Mouse (Mus musculus) kidney, adult 2 months (tissue): ENCODE measurements around the gene Naa60. TPM values are rescaled to one million over a fixed set of nuclear protein-coding genes. Genes with fewer than 3 reads are reported as not detected.

Experiments used
- DNase-seq: peaks from one replicate; pipeline ENCODE4 v3.0.0; 2021
- H3K27ac ChIP-seq: fragments of 200-500 bp; 2 replicates; pipeline ENCODE4 v1.5.1; 2012; ENCODE audit warnings: low read depth, low read length, control low read depth, inconsistent platforms; ENCODE audit not compliant: insufficient read depth
- H3K27me3 ChIP-seq: fragments of 200-500 bp; replicated peaks from 2 replicates; pipeline ENCODE4 v1.6.1; 2012; ENCODE audit warnings: mild to moderate bottlenecking, moderate library complexity, low read length, inconsistent platforms; ENCODE audit not compliant: control insufficient read depth, insufficient read depth
- H3K36me3 ChIP-seq: fragments of 200-500 bp; 2 replicates; pipeline ENCODE4 v1.6.1; 2012; ENCODE audit warnings: mild to moderate bottlenecking, moderate library complexity, low read length, inconsistent platforms; ENCODE audit not compliant: control insufficient read depth, insufficient read depth
- H3K4me1 ChIP-seq: fragments of 200-500 bp; 2 replicates; pipeline ENCODE4 v1.6.1; 2011; ENCODE audit warnings: low read length; ENCODE audit not compliant: control insufficient read depth, insufficient read depth
- H3K4me3 ChIP-seq: fragments of 200-500 bp; 2 replicates; pipeline ENCODE4 v1.5.1; 2011; ENCODE audit warnings: mild to moderate bottlenecking, low read depth, low read length, control low read depth; ENCODE audit not compliant: insufficient read depth
- CTCF ChIP-seq: fragments of 200-500 bp; conservative IDR thresholded peaks from 2 replicates; pipeline ENCODE4 v1.5.1; 2011; ENCODE audit warnings: low read depth, mild to moderate bottlenecking, control low read depth, low read length, moderate library complexity, mixed read lengths; ENCODE audit not compliant: insufficient read depth, insufficient read length
- POLR2A ChIP-seq: fragments of 200-500 bp; IDR thresholded peaks from one replicate; pipeline ENCODE4 v1.6.1; 2011; ENCODE audit warnings: low read depth, low read length, control low read depth
- WGBS: fragments of 180-500 bp; shearing (Covaris S2); methylation state at CpG from one replicate; pipeline ENCODE4 v1.1.7; 2018; 5-methylcytosine and 5-hydroxymethylcytosine counted together
- polyA plus RNA-seq: library from polyadenylated mRNA; depleted of rRNA; stranded (reverse); fragments of >200 nt; gene quantifications from 2 replicates; pipeline ENCODE4 v1.2.3, GENCODE M21; 2012; rRNA removed

Gene Naa60
- polyA plus RNA-seq, 1 experiment: 69.8 TPM

DNA sequence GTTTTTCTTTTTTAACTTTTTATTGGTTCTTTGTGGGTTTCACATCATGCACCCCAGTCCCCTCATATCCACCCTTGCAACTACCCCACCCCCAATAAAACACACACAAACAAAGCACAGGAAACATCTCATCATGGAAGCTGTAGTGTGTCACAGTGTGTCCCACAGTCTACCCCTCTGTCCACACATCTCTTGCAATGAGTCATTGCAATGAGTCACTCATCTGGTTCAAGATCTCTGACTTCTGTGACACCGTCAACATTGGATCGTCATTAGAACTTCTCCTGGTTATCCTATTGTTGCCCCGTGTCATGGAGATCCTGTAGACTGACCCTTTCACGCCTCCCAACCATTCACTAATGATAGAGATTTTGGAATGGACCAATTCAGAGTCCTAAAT, 62.5 kb downstream of the Naa60 start:
- 85% methylated on average over 4 of the region's 4 CpGs for WGBS
- Histone ChIP-seq H3K36me3 (peaks cover 1% of the 10 kb centered on the region), H3K27me3 (no peaks in the 10 kb centered on the region), H3K4me1 (peaks cover 4% of the 10 kb centered on the region; the same call in 1 of the 2 replicates), H3K4me3 (no peak overlapping the region), H3K27ac (no peak overlapping the region)
- no peak for DNase-seq
- TF ChIP-seq POLR2A (no peak), CTCF (no peak)

DNA sequence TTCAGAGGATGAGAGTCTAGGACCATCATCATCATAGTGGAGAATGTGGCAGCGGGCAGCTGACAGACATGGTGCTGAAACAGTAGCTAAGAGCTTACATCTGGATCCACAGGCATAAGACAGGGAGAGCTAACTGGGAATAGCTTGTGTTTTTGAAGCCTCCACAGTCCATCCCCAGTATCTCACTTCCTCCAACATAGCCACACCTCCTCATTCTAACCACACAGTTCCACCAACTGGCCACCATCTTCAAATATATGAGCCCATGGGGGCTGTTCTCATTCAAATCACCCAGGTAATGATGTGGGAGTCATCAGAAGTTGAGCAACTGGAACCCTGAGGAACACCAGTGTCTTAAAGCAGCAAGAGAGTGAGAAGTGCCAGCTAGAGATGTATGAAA, 79.0 kb downstream of the Naa60 start:
- Histone ChIP-seq H3K36me3 (no peaks in the 10 kb centered on the region), H3K4me1 (no peaks in the 10 kb centered on the region), H3K27ac (no peak overlapping the region), H3K4me3 (no peak overlapping the region), H3K27me3 (no peaks in the 10 kb centered on the region)
- no peak for TF ChIP-seq POLR2A
- TF ChIP-seq CTCF: no peak
- DNase-seq: no peak
- WGBS: 96% methylated on average over 1 of the region's 1 CpGs

Other genes with a start within 250 kb of the Naa60 start
- 0.06 TPM in 1 of 2 replicates, not detected in the other for gene Mefv, start 154.3 kb upstream of the Naa60 start, polyA plus RNA-seq
- gene Zfp263, start 128.3 kb upstream of the Naa60 start, polyA plus RNA-seq: 4.7 and 5.2 TPM in 2 replicates
- not detected in 2 replicates for gene Olfr15, start 41.5 kb upstream of the Naa60 start, polyA plus RNA-seq
- 1.1 and 1.3 TPM in 2 replicates for gene Zfp174, start 25.1 kb upstream of the Naa60 start, polyA plus RNA-seq
- gene Zfp597, start 12.2 kb downstream of the Naa60 start, polyA plus RNA-seq: 2.2 and 2.5 TPM in 2 replicates
- gene Gm20695, start 12.3 kb downstream of the Naa60 start, polyA plus RNA-seq: not detected in 2 replicates
- 19.5 and 20.7 TPM in 2 replicates for gene 1700037C18Rik, start 36.3 kb downstream of the Naa60 start, polyA plus RNA-seq
- gene Cluap1, start 36.4 kb downstream of the Naa60 start, polyA plus RNA-seq: 7.3 and 8.3 TPM in 2 replicates
- gene Nlrc3, start 104.3 kb downstream of the Naa60 start, polyA plus RNA-seq: 3.8 and 4.0 TPM in 2 replicates
- 36.0 and 41.0 TPM in 2 replicates for gene Slx4, start 131.4 kb downstream of the Naa60 start, polyA plus RNA-seq
- gene Dnase1, start 164.6 kb downstream of the Naa60 start, polyA plus RNA-seq: 2,240 and 2,440 TPM in 2 replicates
- 225 and 226 TPM in 2 replicates for gene Trap1, start 205.5 kb downstream of the Naa60 start, polyA plus RNA-seq